Mouse (Mus musculus) forebrain, embryonic 14.5 days (tissue): Measurements from ENCODE around the gene Mtfp1. TPM values are rescaled to one million over a fixed set of nuclear protein-coding genes. Genes with fewer than 3 reads are reported as not detected.
"Not testable (repeated sequence)": the region's sequence is repeated elsewhere in the genome, so short reads cannot be mapped to it uniquely, and the experiment has no call there.

Experiments used
- ATAC-seq: fragments of 200-750 bp; cut with Nextera tagmentation; 2 replicates; pipeline ENCODE4 v1.8.0; 2017; ENCODE audit warnings: mild to moderate bottlenecking, moderate library complexity
- DNase-seq: peaks from one replicate; pipeline ENCODE4 v3.0.0-alpha.2; 2015; ENCODE audit warnings: low spot score
- H3K27ac ChIP-seq: fragments of 300-500 bp; sonication (generic); 2 replicates; pipeline ENCODE4 v1.5.1; 2014; ENCODE audit warnings: low read depth, mild to moderate bottlenecking, control low read depth, low read length, moderate library complexity
- H3K27me3 ChIP-seq: fragments of 300-500 bp; sonication (generic); replicated peaks from 2 replicates; pipeline ENCODE4 v1.6.1; 2014; ENCODE audit warnings: low read length, control low read depth, mixed read lengths; ENCODE audit not compliant: control insufficient read depth, insufficient read depth
- H3K36me3 ChIP-seq: fragments of 300-500 bp; sonication (generic); 2 replicates; pipeline ENCODE4 v1.6.1; 2014; ENCODE audit warnings: low read length, control low read depth; ENCODE audit not compliant: control insufficient read depth, insufficient read depth
- H3K4me1 ChIP-seq: fragments of 300-500 bp; sonication (generic); 2 replicates; pipeline ENCODE4 v1.6.1; 2014; ENCODE audit warnings: antibody characterized with exemption, low read length, control low read depth; ENCODE audit not compliant: control insufficient read depth, insufficient read depth
- H3K4me2 ChIP-seq: fragments of 300-500 bp; sonication (generic); 2 replicates; pipeline ENCODE4 v1.6.1; 2014; ENCODE audit warnings: mild to moderate bottlenecking, control low read depth, low read length
- H3K4me3 ChIP-seq: fragments of 300-500 bp; sonication (generic); 2 replicates; pipeline ENCODE4 v1.5.1; 2014; ENCODE audit warnings: low read depth, low read length, control low read depth
- H3K9ac ChIP-seq: fragments of 300-500 bp; sonication (generic); 2 replicates; pipeline ENCODE4 v1.6.1; 2014; ENCODE audit warnings: mild to moderate bottlenecking, low read length, control low read depth, moderate library complexity
- H3K9me3 ChIP-seq: fragments of 300-500 bp; sonication (generic); replicated peaks from 2 replicates; pipeline ENCODE4 v1.6.1; 2016; ENCODE audit warnings: low read length, control low read depth, mixed read lengths; ENCODE audit not compliant: control insufficient read depth
- WGBS: fragments of 180-500 bp; shearing (Covaris S2); extraction: QIAGEN DNeasy Blood & Tissue Kit; methylation state at CpG from one replicate; pipeline ENCODE4 v1.1.7; 2014; 5-methylcytosine and 5-hydroxymethylcytosine counted together
- polyA plus RNA-seq: library from polyadenylated mRNA; unstranded; fragments of >200 nt; fragmentation: Nextera tagmentation; extraction: Ambion mirVana; gene quantifications from 2 replicates; pipeline ENCODE4 v1.2.1, GENCODE M21; 2014

The Mtfp1 gene
- polyA plus RNA-seq, 1 experiment from 2014 or later: 6.7 TPM

DNA sequence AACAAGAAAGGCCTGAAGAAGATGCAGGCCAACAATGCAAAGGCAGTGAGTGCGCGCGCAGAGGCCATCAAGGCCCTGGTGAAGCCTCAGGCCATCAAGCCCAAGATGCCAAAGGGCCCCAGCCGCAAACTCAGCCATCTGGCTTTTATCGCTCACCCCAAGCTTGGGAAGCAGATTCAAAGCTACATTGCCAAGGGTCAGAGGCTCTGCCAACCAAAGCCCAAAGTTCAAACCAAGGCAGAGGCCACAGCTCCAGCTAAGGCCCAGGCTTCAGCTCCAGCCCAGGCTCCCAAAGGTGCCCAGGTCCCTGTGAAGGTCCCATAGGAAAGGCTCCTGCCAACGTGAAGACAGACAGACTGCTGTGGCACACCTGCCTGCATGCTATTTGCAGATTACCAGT, 12.7 kb upstream of the Mtfp1 start:
- DNase-seq, ATAC-seq, H3K4me2 ChIP-seq, H3K4me1 ChIP-seq, H3K4me3 ChIP-seq, H3K36me3 ChIP-seq, H3K9me3 ChIP-seq, H3K27ac ChIP-seq, H3K9ac ChIP-seq, H3K27me3 ChIP-seq: not testable (repeated sequence)
- 96% methylated on average over 4 of the region's 6 CpGs for WGBS

DNA sequence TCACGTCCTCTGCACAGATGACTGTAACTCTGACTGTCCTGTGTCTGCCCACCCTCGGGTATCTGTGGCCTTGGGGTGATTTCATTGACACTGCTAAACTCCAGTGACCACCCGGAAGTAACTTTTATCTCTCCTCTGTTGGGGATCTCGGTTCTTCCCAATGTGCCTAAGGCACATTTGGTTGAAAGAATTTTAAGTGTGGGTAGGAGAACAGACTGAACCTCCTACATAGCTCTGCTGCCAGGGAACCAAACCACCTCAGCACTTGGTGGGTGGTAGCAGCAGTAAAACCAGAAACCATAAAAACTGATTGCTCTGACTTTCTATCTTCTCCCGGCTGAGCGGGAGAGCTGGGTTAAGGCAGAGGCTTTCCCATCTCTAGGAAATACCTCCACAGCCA, 10.2 kb upstream of the Mtfp1 start:
- DNase-seq (no peak), ATAC-seq (no peak)
- no peak overlapping the region for H3K4me2 ChIP-seq
- H3K36me3 ChIP-seq: no peaks in the 10 kb centered on the region
- no peak overlapping the region for H3K4me3 ChIP-seq
- no peak overlapping the region for H3K27ac ChIP-seq
- no peak overlapping the region for H3K9ac ChIP-seq
- H3K27me3 ChIP-seq: no peaks in the 10 kb centered on the region
- H3K9me3 ChIP-seq: no peaks in the 10 kb centered on the region
- WGBS: 75% methylated on average over 6 of the region's 6 CpGs
- no peaks in the 10 kb centered on the region for H3K4me1 ChIP-seq

DNA sequence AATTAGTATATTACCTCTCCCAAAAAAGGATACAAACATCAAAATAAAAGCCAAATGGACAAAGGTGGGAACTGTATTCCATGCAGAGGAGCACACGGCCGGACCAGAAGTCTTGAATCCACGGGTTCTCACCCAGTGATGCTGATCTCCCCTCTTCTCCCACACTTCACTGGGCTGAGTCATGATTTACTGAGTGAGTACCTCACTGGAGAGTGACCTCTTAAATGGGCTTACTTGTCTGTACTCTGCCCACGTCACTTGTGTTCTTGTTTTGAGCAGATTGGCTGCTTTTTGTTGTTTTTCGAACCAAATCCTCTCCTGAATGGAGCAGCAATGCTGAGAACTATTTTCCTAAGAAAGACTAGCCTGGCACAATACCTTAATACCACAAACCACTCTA, 9.7 kb upstream of the Mtfp1 start:
- Histone ChIP-seq H3K27me3 (no peaks in the 10 kb centered on the region), H3K9ac (no peak overlapping the region), H3K36me3 (no peaks in the 10 kb centered on the region), H3K4me3 (no peak overlapping the region), H3K4me1 (no peaks in the 10 kb centered on the region), H3K9me3 (no peaks in the 10 kb centered on the region), H3K27ac (no peak overlapping the region), H3K4me2 (no peak overlapping the region)
- ATAC-seq (no peak), DNase-seq (no peak)
- whole genome bisulfite sequencing: 80% methylated on average over 5 of the region's 5 CpGs

GRCm38 (mm10) chr11:4103522-4103921, 8.3 kb upstream of the Mtfp1 start:
- no peak overlapping the region for H3K4me2 ChIP-seq
- H3K27me3 ChIP-seq: no peaks in the 10 kb centered on the region
- no peak overlapping the region for H3K9ac ChIP-seq

GRCm38 (mm10) chr11:4101851-4102250, 6.6 kb upstream of the Mtfp1 start:
- peaks cover 6% of the 10 kb centered on the region for H3K4me1 ChIP-seq
- 87% methylated on average over 5 of the region's 5 CpGs for WGBS
- H3K27me3 ChIP-seq: no peaks in the 10 kb centered on the region

More at GRCm38 (mm10) chr11:4103522-4103921, 8.3 kb upstream of the Mtfp1 start:
- no peak for DNase-seq
- Histone ChIP-seq H3K9me3 (no peaks in the 10 kb centered on the region), H3K4me1 (no peaks in the 10 kb centered on the region), H3K36me3 (no peaks in the 10 kb centered on the region), H3K4me3 (no peak overlapping the region), H3K27ac (no peak overlapping the region)
- WGBS: 90% methylated on average over 14 of the region's 14 CpGs
- ATAC-seq: no peak

GRCm38 (mm10) chr11:4099447-4099846, 4.2 kb upstream of the Mtfp1 start:
- H3K4me3 ChIP-seq: no peak overlapping the region
- 57% methylated on average over 3 of the region's 3 CpGs for WGBS
- ATAC-seq (no peak), DNase-seq (no peak)
- H3K4me2 ChIP-seq: no peak overlapping the region
- peaks cover 17% of the 10 kb centered on the region for H3K4me1 ChIP-seq
- H3K36me3 ChIP-seq: no peaks in the 10 kb centered on the region
- no peak overlapping the region for H3K9ac ChIP-seq
- H3K27ac ChIP-seq: no peak overlapping the region
- H3K9me3 ChIP-seq: no peaks in the 10 kb centered on the region
- H3K27me3 ChIP-seq: no peaks in the 10 kb centered on the region

More at GRCm38 (mm10) chr11:4101851-4102250, 6.6 kb upstream of the Mtfp1 start:
- no peak overlapping the region for H3K9ac ChIP-seq
- no peak overlapping the region for H3K4me2 ChIP-seq
- no peaks in the 10 kb centered on the region for H3K9me3 ChIP-seq
- no peaks in the 10 kb centered on the region for H3K36me3 ChIP-seq
- H3K27ac ChIP-seq: no peak overlapping the region
- H3K4me3 ChIP-seq: no peak overlapping the region
- no peak for ATAC-seq
- DNase-seq: no peak

GRCm38 (mm10) chr11:4098816-4099215, 3.6 kb upstream of the Mtfp1 start:
- H3K36me3 ChIP-seq: no peaks in the 10 kb centered on the region
- H3K4me1 ChIP-seq: peaks cover 17% of the 10 kb centered on the region
- no peak overlapping the region for H3K27ac ChIP-seq
- ATAC-seq (no peak), DNase-seq (no peak)
- no peak overlapping the region for H3K4me3 ChIP-seq
- 66% methylated on average over 7 of the region's 7 CpGs for WGBS
- no peaks in the 10 kb centered on the region for H3K27me3 ChIP-seq
- peak overlapping the region; percentile 5; the same call in 1 of the 2 replicates for H3K9ac ChIP-seq
- no peak overlapping the region for H3K4me2 ChIP-seq
- H3K9me3 ChIP-seq: no peaks in the 10 kb centered on the region

DNA sequence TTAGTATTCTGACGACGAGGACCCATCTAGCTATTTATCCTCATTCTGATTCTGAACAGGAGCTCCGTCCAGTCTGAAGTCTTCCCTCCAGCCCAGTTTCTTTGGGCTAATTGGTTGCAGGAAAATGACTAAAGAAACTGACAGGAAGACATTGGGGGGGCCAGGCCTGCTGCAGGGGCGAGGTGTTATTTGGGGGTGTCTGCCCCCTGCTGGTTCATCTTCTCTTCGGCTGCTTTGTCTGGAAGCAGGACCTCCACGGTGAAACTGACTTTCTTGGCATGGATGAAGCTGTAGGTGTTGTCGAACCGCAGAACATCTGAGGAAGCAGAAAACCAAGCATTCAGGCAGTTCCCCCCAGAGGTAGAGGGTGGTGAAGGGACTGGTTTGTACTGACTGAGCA, 2.9 kb upstream of the Mtfp1 start:
- Histone ChIP-seq H3K27me3 (no peaks in the 10 kb centered on the region), H3K36me3 (no peaks in the 10 kb centered on the region), H3K9me3 (no peaks in the 10 kb centered on the region), H3K4me3 (no peak overlapping the region), H3K4me2 (no peak overlapping the region), H3K9ac (no peak overlapping the region; the same call in 1 of the 2 replicates), H3K4me1 (peaks cover 17% of the 10 kb centered on the region), H3K27ac (no peak overlapping the region)
- 60% methylated on average over 8 of the region's 8 CpGs for WGBS
- ATAC-seq (no peak), DNase-seq (no peak)

GRCm38 (mm10) chr11:4097091-4097621, 1.9 kb upstream of the Mtfp1 start:
- DNase-seq: no peak
- WGBS: 23% methylated on average over 10 of the region's 10 CpGs
- no peaks in the 10 kb centered on the region for H3K36me3 ChIP-seq

More at GRCm38 (mm10) chr11:4097091-4097621, 1.9 kb upstream of the Mtfp1 start:
- ATAC-seq: peak; percentile 47
- Histone ChIP-seq H3K4me3 (peak overlapping the region; percentile 47), H3K4me2 (peak overlapping the region; percentile 83), H3K9me3 (no peaks in the 10 kb centered on the region), H3K27me3 (no peaks in the 10 kb centered on the region), H3K27ac (peak overlapping the region; percentile 87), H3K9ac (peak overlapping the region; percentile 86), H3K4me1 (peaks cover 17% of the 10 kb centered on the region)
